Mouse (Mus musculus) brain, adult 2 months (tissue): Measurements from ENCODE around the gene Slc25a26.
A peak's percentile ranks its signal among the peaks of the same experiment; 100 is the strongest.

Experiments
- DNase-seq: peaks from one replicate; pipeline ENCODE4 v3.0.0; 2011; ENCODE audit warnings: low read depth, low spot score

Gene Slc25a26

GRCm38 (mm10) chr6:94640297-94640696 lies 140.2 kb downstream of the Slc25a26 start:
- peak; percentile 87 for DNase-seq

GRCm38 (mm10) chr6:94642048-94642447 lies 141.9 kb downstream of the Slc25a26 start:
- DNase-seq: no peak

GRCm38 (mm10) chr6:94643989-94644388 lies 143.9 kb downstream of the Slc25a26 start:
- peak; percentile 57 for DNase-seq

GRCm38 (mm10) chr6:94644641-94645040 lies 144.5 kb downstream of the Slc25a26 start:
- DNase-seq: no peak

GRCm38 (mm10) chr6:94645723-94646122 lies 145.6 kb downstream of the Slc25a26 start:
- no peak for DNase-seq

- no peak for DNase-seq
Observed at GRCm38 (mm10) chr6:94646274-94646863, 146.2 kb downstream of the Slc25a26 start.

- no peak for DNase-seq
Observed at GRCm38 (mm10) chr6:94646902-94647301, 146.8 kb downstream of the Slc25a26 start.

- DNase-seq: peak; percentile 78
Observed at GRCm38 (mm10) chr6:94647574-94648430, 147.7 kb downstream of the Slc25a26 start.

- DNase-seq: no peak
Observed at GRCm38 (mm10) chr6:94648496-94648895, 148.4 kb downstream of the Slc25a26 start.

GRCm38 (mm10) chr6:94649637-94650036 lies 149.5 kb downstream of the Slc25a26 start:
- DNase-seq: no peak

GRCm38 (mm10) chr6:94651541-94651940 lies 151.4 kb downstream of the Slc25a26 start:
- DNase-seq: no peak

GRCm38 (mm10) chr6:94652659-94653213 lies 152.6 kb downstream of the Slc25a26 start:
- no peak for DNase-seq

GRCm38 (mm10) chr6:94653388-94654316 lies 153.5 kb downstream of the Slc25a26 start:
- DNase-seq: peak; percentile 51
